Comparison of ENCODE assay signal across 9 mouse cellular contexts in the genomic region with DNA sequence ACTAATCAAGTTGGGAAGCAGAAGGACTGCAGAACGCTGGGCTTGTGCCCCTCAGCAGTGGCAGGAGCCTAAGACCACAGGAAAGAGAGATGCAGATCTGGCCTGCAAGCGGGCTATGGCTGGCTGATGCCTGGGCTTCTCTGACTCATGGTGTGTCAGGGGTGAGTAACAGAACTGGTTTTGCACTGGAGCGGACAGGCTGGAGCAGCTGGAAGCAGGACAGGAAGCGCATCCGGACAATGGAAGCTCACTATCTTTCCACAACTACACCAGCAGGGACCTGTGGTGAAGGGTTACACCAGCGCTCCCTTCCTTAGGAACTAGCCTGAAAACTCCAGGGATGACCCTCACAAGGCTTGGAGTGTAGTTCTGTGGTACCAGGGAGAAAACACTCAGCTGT. TPM values are rescaled to one million over a fixed set of nuclear protein-coding genes. Genes with fewer than 3 reads are reported as not detected.
A peak's percentile ranks its signal among the peaks of the same experiment; 100 is the strongest.
DNase-seq lines count a peak whose midpoint lies in the region; ATAC-seq lines count a peak whose summit lies in the region.
"Had no signal": no experiment of that assay in that cellular context is flagged by ENCODE, and none has a peak within 500 bp of the region (broad histone marks: within the 10 kb centered on the region; RNA-seq: fewer than 3 reads in every experiment).

No protein-coding gene starts in this region.

- no peak overlapping the region for H3K27ac ChIP-seq in heart, embryonic 12.5 days (ENCODE audit: poor library complexity, severe bottlenecking)

- H3K27me3 ChIP-seq in heart, embryonic 12.5 days (replicated peaks), result no peaks in the 10 kb centered on the region

- H3K36me3 ChIP-seq in heart, embryonic 12.5 days, result no peaks in the 10 kb centered on the region

- no peak overlapping the region for H3K4me2 ChIP-seq in heart, embryonic 12.5 days

- no peak overlapping the region for H3K4me3 ChIP-seq in heart, embryonic 12.5 days
- H3K4me3 ChIP-seq: erythroblast, embryonic 14.5 days had no signal

- H3K4me1 ChIP-seq in heart, embryonic 12.5 days (replicated peaks), result peaks cover 15% of the 10 kb centered on the region

- 67% methylated on average over 6 of the region's 6 CpGs for WGBS in heart, embryonic 12.5 days

- H3K9me3 ChIP-seq in heart, embryonic 12.5 days (replicated peaks), result no peaks in the 10 kb centered on the region

- no peak overlapping the region for H3K9ac ChIP-seq in heart, embryonic 12.5 days

- peak; percentile 42 to 58 for DNase-seq in urinary bladder, adult 18-20 months (ENCODE audit: low spot score in 2 of 2)
- no peak for DNase-seq in urinary bladder, postnatal 10 days (ENCODE audit: low spot score)
- peak; percentile 17 for DNase-seq in liver
- peak; percentile 36 for DNase-seq in urinary bladder, postnatal 25 days (ENCODE audit: low spot score)
- DNase-seq in c-Kit-positive CD71-positive TER-119-positive erythroid progenitor cells, embryonic 14.5 days (ENCODE audit: low spot score), result no peak
- DNase-seq in cerebellum, adult 11 months, result no peak
- DNase-seq in spleen, postnatal 36 days (ENCODE audit: low spot score in 2 of 2), result no peak

- peak; percentile 59; the same call in 1 of the 2 replicates for ATAC-seq in heart, embryonic 12.5 days (ENCODE audit: insufficient number of reproducible peaks, low FRiP score)

RNA-seq across cellular contexts. Expression of gene Rab31, which starts 34.9 kb away (rescaled TPM):
- polyA plus RNA-seq in heart, embryonic 12.5 days (2016; fragmentation: Nextera tagmentation; extraction: Ambion mirVana), result 31.2 and 33.4 TPM in 2 replicates
- polyA plus RNA-seq: erythroblast, embryonic 14.5 days had no signal

RNA-seq across cellular contexts. Expression of gene Ppp4r1, which starts 44.8 kb away (rescaled TPM):
- 33.5 and 37.5 TPM in 2 replicates for polyA plus RNA-seq in heart, embryonic 12.5 days (2016; fragmentation: Nextera tagmentation; extraction: Ambion mirVana)

Comparison
In these comparisons a context has a peak if more than half of its experiments do, and no peak if none do; other contexts are left out.
1. DNase-seq: peak in urinary bladder, adult 18-20 months (2 of 2), liver (single experiment) and urinary bladder, postnatal 25 days (single experiment); none in urinary bladder, postnatal 10 days (single experiment), c-Kit-positive CD71-positive TER-119-positive erythroid progenitor cells, embryonic 14.5 days (single experiment), cerebellum, adult 11 months (single experiment) and spleen, postnatal 36 days (0 of 2).